Mouse (Mus musculus) Patski (cell line): ENCODE results near the gene Cpd. TPM values are rescaled to one million over a fixed set of nuclear protein-coding genes. Genes with fewer than 3 reads are reported as not detected.

Experiments used
- ATAC-seq: fragments of 100-300 bp; one replicate; pipeline ENCODE4 v1.8.0; 2021
- CTCF ChIA-PET: fragments of 350-600 bp; sonication (Branson Sonifier 250); formaldehyde crosslinking; loops from one replicate; lab custom pipeline; 2022; ENCODE audit warnings: inconsistent platforms; lab: Charles Lee
- POLR2A ChIA-PET: fragments of 350-600 bp; sonication (Branson Sonifier 250); formaldehyde crosslinking; loops from one replicate; lab custom pipeline; 2022; ENCODE audit warnings: antibody characterized with exemption, inconsistent platforms; lab: Charles Lee
- DNase-seq: peaks from one replicate; pipeline ENCODE4 v3.0.0-alpha.2; 2011; ENCODE audit warnings: low read depth, low spot score
- H3K27me3 ChIP-seq: fragments of 371-371 bp; one replicate; pipeline ENCODE4 v1.5.1; 2021
- CTCF ChIP-seq: fragments of 100-300 bp; IDR thresholded peaks from one replicate; pipeline ENCODE4 v1.5.1; 2021
- in situ Hi-C: fragments of 300-500 bp; cut with MboI; formaldehyde crosslinking; loops from 3 replicates; pipeline ENCODE4 v1.11.1; 2018; ENCODE audit warnings: low pct_unique_long_range_greater_than_20kb, mixed read lengths
- polyA plus RNA-seq: library from polyadenylated mRNA; unstranded; gene quantifications from one replicate; pipeline ENCODE4 v1.2.3, GENCODE M21; 2021

Gene Cpd
- polyA plus RNA-seq, 1 experiment from 2014 or later, result 125 TPM

GRCm38 (mm10) chr11:76752276-76752675 lies 94.5 kb downstream of the Cpd start:
- DNase-seq, result no peak
- TF ChIP-seq CTCF, result no peak

DNA sequence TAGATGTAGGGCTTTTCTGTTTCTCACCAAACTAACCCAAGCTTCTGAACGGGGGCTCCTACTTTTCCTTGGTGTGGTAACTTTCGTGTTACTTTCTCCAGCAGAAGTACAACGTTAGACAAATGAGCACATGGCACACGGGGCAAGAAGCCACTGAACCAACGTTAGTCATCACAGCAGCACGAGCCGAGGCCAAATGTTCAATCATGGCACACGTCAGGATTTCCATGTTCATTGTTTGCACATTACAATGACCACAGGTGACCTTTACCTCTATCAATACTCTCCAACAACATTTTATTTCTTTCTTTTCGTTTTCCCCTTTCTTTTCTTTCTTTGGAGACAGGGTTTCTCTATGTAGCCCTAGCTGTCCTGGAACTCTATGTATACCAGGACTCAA lies 98.0 kb downstream of the Cpd start:
- DNase-seq, result no peak
- ChIA-PET CTCF (no interaction called here), POLR2A (no interaction called here)
- in situ Hi-C loops, result no loop called here
- TF ChIP-seq CTCF, result no peak
- H3K27me3 ChIP-seq, result no peaks in the 10 kb centered on the region
- no peak for ATAC-seq

More at GRCm38 (mm10) chr11:76752276-76752675, 94.5 kb downstream of the Cpd start:
- in situ Hi-C loops, result loop anchor here (25.0 kb wide), 1 partner anchor 240 kb away; no protein-coding TSS in a partner anchor
- POLR2A ChIA-PET, result no interaction called here
- CTCF ChIA-PET, result no interaction called here
- H3K27me3 ChIP-seq, result no peaks in the 10 kb centered on the region
- ATAC-seq, result no peak

DNA sequence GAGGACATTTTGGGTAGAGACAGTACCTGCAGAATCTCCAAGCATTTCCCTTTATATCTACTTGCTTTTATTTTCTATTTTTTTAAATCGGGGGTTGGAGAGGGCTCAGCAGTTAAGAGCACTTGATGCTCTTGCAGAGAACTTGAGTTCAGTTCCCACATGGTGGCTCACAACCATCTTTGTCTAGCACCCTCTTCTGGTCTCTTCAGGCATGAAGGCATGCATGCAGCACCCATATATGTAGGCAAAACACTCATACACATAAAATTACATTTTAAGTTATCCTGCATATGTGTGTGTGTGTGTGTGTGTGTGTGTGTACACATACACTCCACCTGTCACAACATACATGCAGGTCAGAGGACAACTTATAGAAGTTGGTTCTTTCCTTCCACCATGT lies 100.9 kb downstream of the Cpd start:
- ChIA-PET POLR2A (interaction anchor here (0.7 kb wide), 1 partner anchor 9 kb away, joined by 3 read pairs; no protein-coding TSS in a partner anchor), CTCF (no interaction called here)
- in situ Hi-C loops, result no loop called here
- no peaks in the 10 kb centered on the region for H3K27me3 ChIP-seq
- no peak for TF ChIP-seq CTCF
- no peak for ATAC-seq
- DNase-seq, result no peak

DNA sequence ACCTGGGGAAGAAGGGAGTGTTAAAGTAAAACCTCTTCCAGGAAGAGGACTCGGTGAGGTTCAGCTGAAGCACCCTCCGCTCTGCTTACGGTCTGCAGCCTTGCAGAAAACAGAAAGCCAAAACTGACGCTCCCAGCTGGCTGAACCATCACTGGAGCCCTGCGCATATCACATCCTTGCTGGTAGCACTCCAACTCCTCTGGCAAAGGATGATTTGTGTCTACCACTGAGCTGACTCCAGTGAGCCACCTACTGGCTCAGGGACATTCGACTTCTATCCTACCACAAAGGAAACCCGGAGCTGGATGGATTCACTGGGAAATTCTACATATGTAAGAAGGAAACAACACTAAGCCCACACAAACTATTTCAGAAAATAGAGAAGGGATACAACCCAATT lies 102.3 kb downstream of the Cpd start:
- POLR2A ChIA-PET, result interaction anchor here (1.2 kb wide), 1 partner anchor 75 kb away, joined by 3 read pairs; no protein-coding TSS in a partner anchor
- no peak for DNase-seq
- H3K27me3 ChIP-seq, result no peaks in the 10 kb centered on the region
- ATAC-seq, result no peak
- peak; percentile 57 for TF ChIP-seq CTCF
- CTCF ChIA-PET, result interaction anchor here (0.6 to 1.6 kb wide), 7 partner anchors 19 to 68 kb away, joined by 3 to 8 read pairs (median 3); partner anchors contain the start of genes Gosr1 and Trarg1
- in situ Hi-C loops, result no loop called here

DNA sequence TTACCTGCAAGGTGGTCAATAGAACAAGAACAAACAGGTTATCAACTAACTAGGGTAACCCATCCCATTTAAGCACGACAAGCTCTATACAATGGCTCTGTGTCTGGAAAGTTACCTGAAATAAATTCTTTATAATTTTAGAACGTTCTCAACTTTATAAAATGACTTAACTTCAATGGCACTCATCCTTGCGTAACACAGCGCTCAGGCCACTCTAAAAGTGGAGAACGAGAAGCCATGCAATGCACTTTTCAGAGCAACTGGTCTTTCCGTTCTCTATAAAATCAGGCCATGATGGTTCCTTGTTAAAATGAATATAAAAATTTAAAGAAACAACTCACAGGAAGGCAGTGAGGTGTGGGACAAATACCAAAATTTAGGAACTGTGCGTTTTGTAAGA lies 104.3 kb downstream of the Cpd start:
- CTCF ChIA-PET, result interaction anchor here (2.0 kb wide), 1 partner anchor 11 kb away, joined by 4 read pairs; no protein-coding TSS in a partner anchor
- POLR2A ChIA-PET, result no interaction called here
- in situ Hi-C loops, result no loop called here
- no peak for DNase-seq
- no peaks in the 10 kb centered on the region for H3K27me3 ChIP-seq
- ATAC-seq, result peak; percentile 26
- no peak for TF ChIP-seq CTCF

DNA sequence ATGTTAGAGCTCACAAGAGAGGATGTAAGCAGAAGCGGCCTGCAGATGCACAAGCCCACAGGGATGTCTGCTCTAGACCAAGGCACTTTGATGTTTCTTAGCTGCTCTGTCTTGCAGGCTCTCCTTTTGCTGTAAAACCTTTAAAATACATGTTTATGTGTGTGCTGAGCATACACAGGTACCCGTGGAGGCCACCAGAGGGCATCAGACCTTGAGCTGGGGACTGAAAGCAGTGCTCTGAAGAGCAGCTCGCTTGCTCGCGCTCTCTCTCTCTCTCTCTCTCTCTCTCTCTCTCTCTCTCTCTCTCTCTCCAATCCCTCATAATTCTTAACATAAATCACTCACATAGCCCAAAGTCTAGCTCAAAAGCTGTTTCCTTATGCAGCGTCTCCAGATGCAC lies 107.7 kb downstream of the Cpd start:
- in situ Hi-C loops, result loop anchor here (5.0 kb wide), 1 partner anchor 52 kb away; no protein-coding TSS in a partner anchor
- ChIA-PET POLR2A (no interaction called here), CTCF (interaction anchor here (0.7 to 2.0 kb wide), 9 partner anchors 9 to 83 kb away, joined by 3 to 7 read pairs (median 4); partner anchors contain the start of gene Trarg1)
- peak; percentile 75 for TF ChIP-seq CTCF
- ATAC-seq (no peak), DNase-seq (no peak)
- H3K27me3 ChIP-seq, result no peaks in the 10 kb centered on the region

GRCm38 (mm10) chr11:76735753-76736324 lies 111.0 kb downstream of the Cpd start:
- DNase-seq (no peak), ATAC-seq (no peak)
- no peak for TF ChIP-seq CTCF
- ChIA-PET POLR2A (no interaction called here), CTCF (no interaction called here)
- no peaks in the 10 kb centered on the region for H3K27me3 ChIP-seq
- in situ Hi-C loops, result loop anchor here (5.0 kb wide), 1 partner anchor 49 kb away; no protein-coding TSS in a partner anchor

DNA sequence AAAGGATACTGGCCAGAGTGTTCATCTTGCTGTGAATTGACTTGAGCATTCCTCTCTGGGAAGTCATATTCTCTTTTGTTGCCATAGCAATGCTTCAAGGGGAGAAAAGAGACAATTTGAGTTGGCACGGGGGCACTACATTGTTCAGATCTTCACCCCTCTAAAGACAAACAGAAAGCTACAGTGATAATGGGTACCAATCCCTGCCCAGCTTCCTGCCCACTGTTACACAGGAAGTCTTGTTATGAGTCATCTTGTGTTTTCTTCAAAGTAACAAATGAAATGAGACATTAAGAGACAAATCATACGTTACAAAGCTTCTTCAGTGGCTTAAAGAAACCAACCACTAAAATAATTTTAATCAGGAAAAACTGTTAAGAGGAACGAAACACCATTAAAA lies 112.3 kb downstream of the Cpd start:
- no peak for ATAC-seq
- in situ Hi-C loops, result no loop called here
- POLR2A ChIA-PET, result interaction anchor here (0.6 kb wide), 1 partner anchor 10 kb away, joined by 3 read pairs; no protein-coding TSS in a partner anchor
- DNase-seq, result no peak
- TF ChIP-seq CTCF, result no peak
- no peaks in the 10 kb centered on the region for H3K27me3 ChIP-seq
- CTCF ChIA-PET, result no interaction called here

DNA sequence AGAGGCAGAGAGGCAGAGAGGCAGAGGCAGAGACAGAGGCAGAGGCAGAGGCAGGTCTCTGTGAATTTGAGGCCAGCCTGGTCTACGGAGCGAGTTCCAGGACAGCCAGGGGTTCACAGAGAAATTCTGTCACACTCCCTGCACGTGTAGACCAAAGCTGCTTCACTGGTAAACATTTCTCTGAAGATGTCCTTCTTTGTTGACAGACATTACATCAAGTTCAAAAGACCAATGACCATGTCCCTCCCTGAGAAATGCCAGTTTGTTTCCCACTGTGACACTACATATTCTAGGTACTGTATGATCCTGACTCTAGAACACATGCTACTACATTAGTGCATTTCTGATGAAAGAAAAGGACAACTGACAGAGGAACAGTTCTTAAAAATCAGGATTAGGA lies 116.2 kb downstream of the Cpd start:
- POLR2A ChIA-PET, result interaction anchor here (0.5 kb wide), 1 partner anchor 46 kb away, joined by 4 read pairs; no protein-coding TSS in a partner anchor
- DNase-seq (no peak), ATAC-seq (no peak)
- no peak for TF ChIP-seq CTCF
- in situ Hi-C loops, result no loop called here
- CTCF ChIA-PET, result interaction anchor here (1.3 kb wide), 1 partner anchor 8 kb away, joined by 5 read pairs; no protein-coding TSS in a partner anchor
- no peaks in the 10 kb centered on the region for H3K27me3 ChIP-seq

Other genes with a start within 250 kb of the Cpd start
- gene Abr, start 224.7 kb downstream of the Cpd start, polyA plus RNA-seq, result 136 TPM
- gene Bhlha9, start 174.5 kb downstream of the Cpd start, polyA plus RNA-seq, result 0.15 TPM
- gene Trarg1, start 167.2 kb downstream of the Cpd start, polyA plus RNA-seq, result 0.05 TPM
- gene Gosr1, start 83.4 kb downstream of the Cpd start, polyA plus RNA-seq, result 49.7 TPM
- gene Tmigd1, start 55.1 kb upstream of the Cpd start, polyA plus RNA-seq, result 4.4 TPM
- 66.3 TPM for gene Blmh, start 77.8 kb upstream of the Cpd start, polyA plus RNA-seq
- 0.13 TPM for gene Slc6a4, start 151.6 kb upstream of the Cpd start, polyA plus RNA-seq
- 33.8 TPM for gene Nsrp1, start 231.4 kb upstream of the Cpd start, polyA plus RNA-seq